24 mouse cellular contexts compared by ENCODE assay signal in genomic region chr17:33902491-33902890, GRCm38 (mm10). TPM values are rescaled to one million over a fixed set of nuclear protein-coding genes. Genes with fewer than 3 reads are reported as not detected.
DNase-seq lines count a peak whose midpoint lies in the region; ATAC-seq and TF ChIP-seq lines count a peak whose summit lies in the region.
"Had no signal": no experiment of that assay in that cellular context is flagged by ENCODE, and none has a peak within 500 bp of the region (broad histone marks: within the 10 kb centered on the region; RNA-seq: fewer than 3 reads in every experiment).

No protein-coding gene starts in this region.

- H3K4me3 ChIP-seq in E14TG2a.4 (replicated peaks; ENCODE audit: low read length): peak overlapping the region; percentile 61
- no peak overlapping the region for H3K4me3 ChIP-seq in brown adipose tissue, adult 24 weeks (ENCODE audit: insufficient read depth, low read depth, low read length)
- no peak overlapping the region for H3K4me3 ChIP-seq in liver, embryonic 13.5 days (replicated peaks)
- H3K4me3 ChIP-seq: gastrocnemius, adult 2 months; heart, embryonic 13.5 days; midbrain, embryonic 10.5 days; neural tube, embryonic 15.5 days had no signal

- H3K27me3 ChIP-seq in E14TG2a.4 (ENCODE audit: insufficient read depth, low read length): no peaks in the 10 kb centered on the region
- H3K27me3 ChIP-seq in liver, embryonic 13.5 days: no peaks in the 10 kb centered on the region
- H3K27me3 ChIP-seq: CH12.LX; heart, embryonic 13.5 days; neural tube, embryonic 15.5 days; Patski had no signal

- 0 out of 2 replicates have a peak overlapping the region, but pooled peaks have one; percentile 0 for H3K9ac ChIP-seq in liver, embryonic 13.5 days
- H3K9ac ChIP-seq: heart, embryonic 13.5 days; neural tube, embryonic 15.5 days had no signal

- H3K9me3 ChIP-seq in E14TG2a.4 (ENCODE audit: low read length): no peaks in the 10 kb centered on the region
- no peaks in the 10 kb centered on the region for H3K9me3 ChIP-seq in liver, embryonic 13.5 days (replicated peaks)
- H3K9me3 ChIP-seq: heart, embryonic 13.5 days; midbrain, embryonic 10.5 days; neural tube, embryonic 15.5 days had no signal

- H3K4me2 ChIP-seq in liver, embryonic 13.5 days: peak overlapping the region; percentile 18; the same call in 1 of the 2 replicates
- H3K4me2 ChIP-seq: heart, embryonic 13.5 days; neural tube, embryonic 15.5 days had no signal

- 14% methylated on average over 7 of the region's 7 CpGs for WGBS in liver, embryonic 13.5 days (ENCODE audit: insufficient replicate concordance)

- no peak for TF ChIP-seq CTCF in E14TG2a.4 (conservative IDR thresholded peaks at IDR 0.05; ENCODE audit: low read length)

- H3K4me1 ChIP-seq in E14TG2a.4 (replicated peaks; ENCODE audit: low read depth, low read length): peaks cover 80% of the 10 kb centered on the region
- peaks cover 2% of the 10 kb centered on the region; the same call in 1 of the 2 replicates for H3K4me1 ChIP-seq in brown adipose tissue, adult 24 weeks (ENCODE audit: control insufficient read depth, insufficient read depth, insufficient read length, low read length)
- H3K4me1 ChIP-seq in liver, embryonic 13.5 days (replicated peaks): peaks cover 89% of the 10 kb centered on the region

- peaks cover 5% of the 10 kb centered on the region for H3K36me3 ChIP-seq in E14TG2a.4 (ENCODE audit: insufficient read depth, low read length)
- no peaks in the 10 kb centered on the region for H3K36me3 ChIP-seq in liver, embryonic 13.5 days
- H3K36me3 ChIP-seq: heart, embryonic 13.5 days; midbrain, embryonic 10.5 days; neural tube, embryonic 15.5 days had no signal

- DNase-seq in liver, embryonic 13.5 days: no peak
- peak; percentile 66 for DNase-seq in naive thymus-derived CD4-positive, alpha-beta T cell, adult 2 months (ENCODE audit: low read depth)
- DNase-seq in adrenal gland, adult 18-20 months (ENCODE audit: low spot score in 2 of 2): no peak
- no peak for DNase-seq in frontal cortex, postnatal 25 days (ENCODE audit: low spot score in 2 of 2)
- DNase-seq: cerebellum, postnatal 25 days; gastrocnemius, adult 2 months; heart, adult 11 months; heart, postnatal 36 days; kidney, adult 8-10 months; kidney, postnatal 36 days; retina, postnatal 1 day had no signal

- no peak for ATAC-seq in liver, embryonic 13.5 days (ENCODE audit: low read depth)
- ATAC-seq in megakaryocyte, adult 5-6 weeks (ENCODE audit: poor library complexity, severe bottlenecking): no peak
- ATAC-seq: forebrain, embryonic 16.5 days; hindbrain, embryonic 16.5 days; lung, postnatal 0 days; Patski had no signal

- 0 out of 2 replicates have a peak overlapping the region, but pooled peaks have one; percentile 53 for H3K27ac ChIP-seq in brown adipose tissue, adult 24 weeks (replicated peaks; ENCODE audit: low read depth, low read length)
- peak overlapping the region; percentile 64 for H3K27ac ChIP-seq in liver, embryonic 13.5 days
- H3K27ac ChIP-seq: midbrain, embryonic 10.5 days; neural tube, embryonic 15.5 days had no signal

RNA-seq across cellular contexts. Expression of gene Platr17, which starts 2.4 kb away (rescaled TPM):
- not detected in 2 replicates for polyA plus RNA-seq in brown adipose tissue, adult 24 weeks (2012; ENCODE audit: insufficient read depth, insufficient read length, missing spikeins)
- 0.60 and 0.91 TPM in 2 replicates for polyA plus RNA-seq in liver, embryonic 13.5 days (2015; fragmentation: Nextera tagmentation; extraction: Ambion mirVana)
- not detected for total RNA-seq in adrenal gland, adult 18-20 months (2021)
- 4.9 and 9.8 TPM in 2 replicates for total RNA-seq in megakaryocyte, adult 5-6 weeks (2015)
- total RNA-seq in megakaryocyte, adult 5-6 weeks (2017): 2.6 and 5.9 TPM in 2 replicates
- total RNA-seq: adrenal gland, postnatal 4 days; CH12.LX; gastrocnemius, adult 2 months; heart, postnatal 36 days; left cerebral cortex, postnatal 14 days had no signal
- polyA plus RNA-seq: Patski had no signal

RNA-seq across cellular contexts. Expression of gene Daxx, which starts 6.7 kb away (rescaled TPM):
- 13.6 and 26.9 TPM in 2 replicates for polyA plus RNA-seq in brown adipose tissue, adult 24 weeks (2012; ENCODE audit: insufficient read depth, insufficient read length, missing spikeins)
- 25.5 and 27.6 TPM in 2 replicates for polyA plus RNA-seq in liver, embryonic 13.5 days (2015; fragmentation: Nextera tagmentation; extraction: Ambion mirVana)
- 10 to 100 TPM; 25.5 to 29.7 TPM for total RNA-seq in adrenal gland, adult 18-20 months (2021)
- total RNA-seq in megakaryocyte, adult 5-6 weeks (2015): 42.1 and 49.7 TPM in 2 replicates
- 39.3 and 63.3 TPM in 2 replicates for total RNA-seq in megakaryocyte, adult 5-6 weeks (2017)

RNA-seq across cellular contexts. Expression of gene Kifc1, which starts 12.0 kb away (rescaled TPM):
- not detected in 2 replicates for polyA plus RNA-seq in brown adipose tissue, adult 24 weeks (2012; ENCODE audit: insufficient read depth, insufficient read length, missing spikeins)
- polyA plus RNA-seq in liver, embryonic 13.5 days (2015; fragmentation: Nextera tagmentation; extraction: Ambion mirVana): 6.9 and 7.6 TPM in 2 replicates
- total RNA-seq in adrenal gland, adult 18-20 months (2021): 1 to 10 TPM in 1 of 2 experiments, under 1 TPM in 1; 0.86 to 1.8 TPM
- total RNA-seq in megakaryocyte, adult 5-6 weeks (2015): 9.0 and 12.9 TPM in 2 replicates
- 40.1 and 41.3 TPM in 2 replicates for total RNA-seq in megakaryocyte, adult 5-6 weeks (2017)

RNA-seq across cellular contexts. Expression of gene Tapbp, which starts 13.2 kb away (rescaled TPM):
- polyA plus RNA-seq in brown adipose tissue, adult 24 weeks (2012; ENCODE audit: insufficient read depth, insufficient read length, missing spikeins): 75.7 and 99.3 TPM in 2 replicates
- 27.6 and 30.5 TPM in 2 replicates for polyA plus RNA-seq in liver, embryonic 13.5 days (2015; fragmentation: Nextera tagmentation; extraction: Ambion mirVana)
- total RNA-seq in adrenal gland, adult 18-20 months (2021): 100 to 1,000 TPM; 179 to 234 TPM
- 99.7 and 105 TPM in 2 replicates for total RNA-seq in megakaryocyte, adult 5-6 weeks (2015)
- total RNA-seq in megakaryocyte, adult 5-6 weeks (2017): 88.9 and 93.3 TPM in 2 replicates

RNA-seq across cellular contexts. Expression of gene Zbtb22, which starts 13.2 kb away (rescaled TPM):
- 9.5 and 11.1 TPM in 2 replicates for polyA plus RNA-seq in brown adipose tissue, adult 24 weeks (2012; ENCODE audit: insufficient read depth, insufficient read length, missing spikeins)
- polyA plus RNA-seq in liver, embryonic 13.5 days (2015; fragmentation: Nextera tagmentation; extraction: Ambion mirVana): 10.1 and 10.7 TPM in 2 replicates
- 10 to 100 TPM; 20.3 to 23.3 TPM for total RNA-seq in adrenal gland, adult 18-20 months (2021)
- total RNA-seq in megakaryocyte, adult 5-6 weeks (2015): 13.7 and 14.0 TPM in 2 replicates
- 22.0 and 25.8 TPM in 2 replicates for total RNA-seq in megakaryocyte, adult 5-6 weeks (2017)
